Mouse (Mus musculus) liver, embryonic 14.5 days (tissue): Measurements from ENCODE around the gene Galns.

ENCODE experiments used
- CTCF ChIP-seq: IDR thresholded peaks from 2 replicates; pipeline ENCODE4 v1.5.1; 2016; ENCODE audit warnings: antibody characterized with exemption, low read depth, control low read depth
- EP300 ChIP-seq: IDR thresholded peaks from 2 replicates; pipeline ENCODE4 v1.6.1; 2016; ENCODE audit warnings: antibody characterized with exemption, low read depth

- TF ChIP-seq CTCF, result no peak
- no peak for TF ChIP-seq EP300
These were observed 47.0 kb upstream of the Galns start for GRCm38 (mm10) chr8:122658149-122658806.
